Mouse (Mus musculus): ENCODE data around the gene Fscn1. TPM values are rescaled to one million over a fixed set of nuclear protein-coding genes. Genes with fewer than 3 reads are reported as not detected.

The Fscn1 gene
- total and polyA plus RNA-seq, 2 experiments from 2014 or later, result 77.9 to 104 TPM

GRCm38 (mm10) chr5:142960775-142961271 lies 680 bp downstream of the Fscn1 start:
- Histone ChIP-seq H3K27ac (ENCODE audit: low read depth) (peak overlapping the region; percentile 82), H3K27me3 (ENCODE audit: control insufficient read depth, insufficient read depth, low read length) (peaks cover 29% of the 10 kb centered on the region), H3K9me3 (replicated peaks; ENCODE audit: control insufficient read depth, low read length) (no peaks in the 10 kb centered on the region), H3K4me2 (ENCODE audit: low read depth, low read length) (peak overlapping the region; percentile 65), H3K36me3 (replicated peaks; ENCODE audit: control insufficient read depth, insufficient read depth, low read length) (no peaks in the 10 kb centered on the region), H3K4me1 (ENCODE audit: control insufficient read depth, insufficient read depth) (peaks cover 10% of the 10 kb centered on the region), H3K9ac (replicated peaks; ENCODE audit: low read depth, low read length) (peak overlapping the region; percentile 80), H3K4me3 (ENCODE audit: low read depth, low read length) (peak overlapping the region; percentile 68)
- 1% methylated on average over 59 of the region's 59 CpGs for WGBS
- TF ChIP-seq EP300 (IDR thresholded peaks at IDR 0.05; ENCODE audit: low read depth) (no peak), CTCF (IDR thresholded peaks at IDR 0.05; ENCODE audit: low read depth) (no peak)
- DNase-seq (ENCODE audit: low spot score), result no peak
- ATAC-seq (ENCODE audit: insufficient read depth, low read depth), result no peak

DNA sequence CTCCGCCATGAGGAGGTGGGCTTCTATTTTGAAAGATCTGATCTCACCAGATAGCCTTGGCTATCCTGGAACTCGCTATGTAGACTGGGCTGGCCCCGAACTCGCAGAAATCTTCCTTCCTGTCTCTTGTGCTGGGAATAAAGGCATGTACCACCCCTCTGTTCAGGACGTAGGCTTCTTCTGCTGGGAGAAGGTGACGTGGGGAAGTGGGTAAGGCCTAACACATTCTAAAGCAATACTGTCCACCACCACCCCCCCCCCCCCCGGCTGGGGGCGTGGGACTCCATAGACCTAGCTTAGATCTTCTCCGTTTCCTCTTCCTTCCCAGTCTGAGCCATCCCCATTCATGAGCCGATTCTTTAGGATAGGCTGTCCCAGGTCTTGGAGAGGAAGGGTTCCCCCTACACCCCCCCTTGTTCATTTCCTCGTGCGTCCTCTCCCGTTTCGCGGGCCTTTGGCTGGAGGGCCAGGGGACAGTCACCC lies 1.3 kb downstream of the Fscn1 start:
- peak overlapping the region; percentile 80 for H3K9ac ChIP-seq (replicated peaks; ENCODE audit: low read depth, low read length)
- peaks cover 10% of the 10 kb centered on the region for H3K4me1 ChIP-seq (ENCODE audit: control insufficient read depth, insufficient read depth)
- H3K27ac ChIP-seq (ENCODE audit: low read depth), result peak overlapping the region; percentile 82
- peak overlapping the region; percentile 65 for H3K4me2 ChIP-seq (ENCODE audit: low read depth, low read length)
- WGBS, result 7% methylated on average over 15 of the region's 15 CpGs
- no peaks in the 10 kb centered on the region for H3K9me3 ChIP-seq (replicated peaks; ENCODE audit: control insufficient read depth, low read length)
- H3K4me3 ChIP-seq (ENCODE audit: low read depth, low read length), result peak overlapping the region; percentile 68
- H3K27me3 ChIP-seq (ENCODE audit: control insufficient read depth, insufficient read depth, low read length), result peaks cover 29% of the 10 kb centered on the region
- H3K36me3 ChIP-seq (replicated peaks; ENCODE audit: control insufficient read depth, insufficient read depth, low read length), result no peaks in the 10 kb centered on the region
- no peak for TF ChIP-seq CTCF (IDR thresholded peaks at IDR 0.05; ENCODE audit: low read depth)
- TF ChIP-seq EP300 (IDR thresholded peaks at IDR 0.05; ENCODE audit: low read depth), result no peak
- DNase-seq (ENCODE audit: low spot score), result peak; percentile 69
- peak; percentile 62 for ATAC-seq (ENCODE audit: insufficient read depth, low read depth)

- peak; percentile 72 for ATAC-seq (ENCODE audit: insufficient read depth, low read depth)
- peak overlapping the region; percentile 68 for H3K4me3 ChIP-seq (ENCODE audit: low read depth, low read length)
- H3K27ac ChIP-seq (ENCODE audit: low read depth), result peak overlapping the region; percentile 82
- DNase-seq (ENCODE audit: low spot score), result peak; percentile 64
- no peaks in the 10 kb centered on the region for H3K9me3 ChIP-seq (replicated peaks; ENCODE audit: control insufficient read depth, low read length)
- peak overlapping the region; percentile 65 for H3K4me2 ChIP-seq (ENCODE audit: low read depth, low read length)
- no peak for TF ChIP-seq CTCF (IDR thresholded peaks at IDR 0.05; ENCODE audit: low read depth)
- peak; percentile 84 for TF ChIP-seq EP300 (IDR thresholded peaks at IDR 0.05; ENCODE audit: low read depth)
- 2% methylated on average over 41 of the region's 43 CpGs for WGBS
- peaks cover 10% of the 10 kb centered on the region for H3K4me1 ChIP-seq (ENCODE audit: control insufficient read depth, insufficient read depth)
- H3K9ac ChIP-seq (replicated peaks; ENCODE audit: low read depth, low read length), result peak overlapping the region; percentile 80
- peaks cover 29% of the 10 kb centered on the region for H3K27me3 ChIP-seq (ENCODE audit: control insufficient read depth, insufficient read depth, low read length)
- H3K36me3 ChIP-seq (replicated peaks; ENCODE audit: control insufficient read depth, insufficient read depth, low read length), result no peaks in the 10 kb centered on the region
Observed at GRCm38 (mm10) chr5:142961881-142962443, 1.8 kb downstream of the Fscn1 start.

- peak overlapping the region; percentile 68 for H3K4me3 ChIP-seq (ENCODE audit: low read depth, low read length)
- no peak for DNase-seq (ENCODE audit: low spot score)
Observed at GRCm38 (mm10) chr5:142962444-142962961, 2.4 kb downstream of the Fscn1 start.

DNA sequence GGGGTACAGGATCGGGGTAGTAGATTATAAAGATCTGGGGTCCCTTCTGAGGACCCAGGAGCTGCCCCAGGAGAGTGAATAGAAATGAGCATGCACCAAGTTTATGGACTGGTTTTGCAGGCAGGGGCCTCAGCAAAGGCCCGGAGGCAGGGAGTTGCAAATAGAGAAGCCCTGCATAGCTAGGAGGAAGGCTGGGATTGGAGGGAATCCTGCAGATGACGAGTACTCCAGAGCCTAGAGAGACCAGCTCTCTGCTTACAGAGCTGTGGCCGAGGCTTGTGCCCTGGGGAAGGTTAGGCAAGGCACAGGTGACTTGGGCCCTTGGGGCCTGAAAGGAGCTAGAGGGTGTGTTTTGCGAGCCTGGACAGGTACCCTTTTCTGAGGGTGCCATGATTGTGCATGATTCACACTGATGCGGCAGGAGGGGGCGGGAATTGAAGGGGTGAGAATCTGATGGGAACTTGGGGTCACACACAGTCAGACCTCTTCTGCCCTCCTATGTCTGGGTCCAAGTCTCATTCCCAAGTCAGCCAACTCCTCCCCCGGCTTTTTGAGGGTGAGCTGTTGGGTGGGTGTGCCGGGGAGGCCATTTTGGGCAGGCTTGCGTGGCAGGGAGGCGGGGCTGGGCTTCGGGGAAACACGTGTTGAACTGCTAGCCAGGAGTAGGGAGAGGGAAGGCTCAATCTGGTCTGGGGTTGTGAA lies 3.0 kb downstream of the Fscn1 start:
- WGBS, result 16% methylated on average over 13 of the region's 13 CpGs
- peaks cover 29% of the 10 kb centered on the region for H3K27me3 ChIP-seq (ENCODE audit: control insufficient read depth, insufficient read depth, low read length)
- no peak for ATAC-seq (ENCODE audit: insufficient read depth, low read depth)
- no peaks in the 10 kb centered on the region for H3K36me3 ChIP-seq (replicated peaks; ENCODE audit: control insufficient read depth, insufficient read depth, low read length)
- TF ChIP-seq CTCF (IDR thresholded peaks at IDR 0.05; ENCODE audit: low read depth), result no peak
- TF ChIP-seq EP300 (IDR thresholded peaks at IDR 0.05; ENCODE audit: low read depth), result no peak
- peak overlapping the region; percentile 65 for H3K4me2 ChIP-seq (ENCODE audit: low read depth, low read length)
- H3K4me3 ChIP-seq (ENCODE audit: low read depth, low read length), result peak overlapping the region; percentile 68
- H3K27ac ChIP-seq (ENCODE audit: low read depth), result peak overlapping the region; percentile 82
- H3K9ac ChIP-seq (replicated peaks; ENCODE audit: low read depth, low read length), result no peak overlapping the region
- peaks cover 10% of the 10 kb centered on the region for H3K4me1 ChIP-seq (ENCODE audit: control insufficient read depth, insufficient read depth)
- no peaks in the 10 kb centered on the region for H3K9me3 ChIP-seq (replicated peaks; ENCODE audit: control insufficient read depth, low read length)
- DNase-seq (ENCODE audit: low spot score), result no peak

More at GRCm38 (mm10) chr5:142962444-142962961, 2.4 kb downstream of the Fscn1 start:
- no peaks in the 10 kb centered on the region for H3K36me3 ChIP-seq (replicated peaks; ENCODE audit: control insufficient read depth, insufficient read depth, low read length)
- H3K4me1 ChIP-seq (ENCODE audit: control insufficient read depth, insufficient read depth), result peaks cover 10% of the 10 kb centered on the region
- ATAC-seq (ENCODE audit: insufficient read depth, low read depth), result no peak
- H3K9ac ChIP-seq (replicated peaks; ENCODE audit: low read depth, low read length), result peak overlapping the region; percentile 80
- WGBS, result 29% methylated on average over 11 of the region's 11 CpGs
- H3K4me2 ChIP-seq (ENCODE audit: low read depth, low read length), result peak overlapping the region; percentile 65
- H3K27me3 ChIP-seq (ENCODE audit: control insufficient read depth, insufficient read depth, low read length), result peaks cover 29% of the 10 kb centered on the region
- no peaks in the 10 kb centered on the region for H3K9me3 ChIP-seq (replicated peaks; ENCODE audit: control insufficient read depth, low read length)
- TF ChIP-seq CTCF (IDR thresholded peaks at IDR 0.05; ENCODE audit: low read depth) (no peak), EP300 (IDR thresholded peaks at IDR 0.05; ENCODE audit: low read depth) (no peak)
- peak overlapping the region; percentile 82 for H3K27ac ChIP-seq (ENCODE audit: low read depth)
